Mouse (Mus musculus): Measurements from ENCODE around the gene Tmem86a. TPM values are rescaled to one million over a fixed set of nuclear protein-coding genes. Genes with fewer than 3 reads are reported as not detected.

Tmem86a gene
- 4.2 TPM for total RNA-seq (2023)

GRCm38 (mm10) chr7:47050366-47050765 is at the start of gene Tmem86a:
Gene Tmem86a, plus strand, starts transcription at chr7:47050601.

GRCm38 (mm10) chr7:47008168-47008993 is 42.0 kb upstream of the Tmem86a start, which contains the start of gene Spty2d1:
Gene Spty2d1, minus strand, starts transcription at chr7:47008411.

Other genes starting within 250 kb of the Tmem86a start
- gene Ldha, start 209.1 kb upstream of the Tmem86a start, total RNA-seq (2023) = 294 TPM
- gene Ldhc, start 189.4 kb upstream of the Tmem86a start, total RNA-seq (2023) = not detected
- gene Tsg101, start 130.6 kb upstream of the Tmem86a start, total RNA-seq (2023) = 60.4 TPM
- gene Uevld, start 92.1 kb upstream of the Tmem86a start, total RNA-seq (2023) = 5.1 TPM
- gene Gm9999, start 67.0 kb upstream of the Tmem86a start, total RNA-seq (2023) = not detected
- 68.5 TPM for gene Spty2d1, start 42.2 kb upstream of the Tmem86a start, total RNA-seq (2023)
- 1.4 TPM for gene Ptpn5, start 83.1 kb downstream of the Tmem86a start, total RNA-seq (2023)
- not detected for gene Mrgpra6, start 154.3 kb downstream of the Tmem86a start, total RNA-seq (2023)
- gene Mrgpra9, start 202.2 kb downstream of the Tmem86a start, total RNA-seq (2023) = not detected

All from CD4-positive naive resting alpha-beta T cell, adult 57 days (primary cell).